Mouse (Mus musculus): ENCODE measurements around the gene Ank2.
"Not testable (repeated sequence)": the region's sequence is repeated elsewhere in the genome, so short reads cannot be mapped to it uniquely, and the experiment has no call there.

The Ank2 gene

GRCm38 (mm10) chr3:127480369-127480768 lies 18.8 kb downstream of the Ank2 start:
- DNase-seq, result not testable (repeated sequence)

- no peak for DNase-seq
Observed at GRCm38 (mm10) chr3:127474115-127474514, 25.0 kb downstream of the Ank2 start.

- DNase-seq, result no peak
Observed at GRCm38 (mm10) chr3:127469164-127469752, 29.9 kb downstream of the Ank2 start.

GRCm38 (mm10) chr3:127468569-127468968 lies 30.6 kb downstream of the Ank2 start:
- no peak for DNase-seq

- DNase-seq, result no peak
Observed at GRCm38 (mm10) chr3:127463816-127464480, 35.2 kb downstream of the Ank2 start.

- no peak for DNase-seq
Observed at GRCm38 (mm10) chr3:127463165-127463564, 36.0 kb downstream of the Ank2 start.

- DNase-seq, result no peak
Observed at GRCm38 (mm10) chr3:127462413-127462812, 36.7 kb downstream of the Ank2 start.

- DNase-seq, result no peak
Observed at GRCm38 (mm10) chr3:127460891-127461437, 38.2 kb downstream of the Ank2 start.

GRCm38 (mm10) chr3:127459858-127460257 lies 39.3 kb downstream of the Ank2 start:
- DNase-seq, result no peak

GRCm38 (mm10) chr3:127458925-127459324 lies 40.2 kb downstream of the Ank2 start:
- no peak for DNase-seq

- no peak for DNase-seq
Observed at GRCm38 (mm10) chr3:127458420-127458798, 40.7 kb downstream of the Ank2 start.

GRCm38 (mm10) chr3:127457761-127458419 lies 41.3 kb downstream of the Ank2 start:
- peak in 1 of 2 experiments; percentile 5 for DNase-seq

- DNase-seq, result peak in 1 of 2 experiments; percentile 39
Observed at GRCm38 (mm10) chr3:127453738-127454137, 45.4 kb downstream of the Ank2 start.

GRCm38 (mm10) chr3:127453254-127453653 lies 45.9 kb downstream of the Ank2 start:
- DNase-seq, result no peak

- DNase-seq, result no peak
Observed at GRCm38 (mm10) chr3:127452233-127452632, 46.9 kb downstream of the Ank2 start.

GRCm38 (mm10) chr3:127451741-127452140 lies 47.4 kb downstream of the Ank2 start:
- DNase-seq, result no peak

GRCm38 (mm10) chr3:127451070-127451469 lies 48.1 kb downstream of the Ank2 start:
- peak in 1 of 2 experiments; percentile 10 for DNase-seq

GRCm38 (mm10) chr3:127446173-127446572 lies 53.0 kb downstream of the Ank2 start:
- DNase-seq, result peak; percentile 43 to 52

GRCm38 (mm10) chr3:127433291-127433690 lies 65.9 kb downstream of the Ank2 start:
- no peak for DNase-seq

GRCm38 (mm10) chr3:127429866-127430265 lies 69.3 kb downstream of the Ank2 start:
- DNase-seq, result no peak

- DNase-seq, result no peak
Observed at GRCm38 (mm10) chr3:127428527-127428926, 70.6 kb downstream of the Ank2 start.

GRCm38 (mm10) chr3:127416950-127417349 lies 82.2 kb downstream of the Ank2 start:
- DNase-seq, result no peak

GRCm38 (mm10) chr3:127414438-127414837 lies 84.7 kb downstream of the Ank2 start:
- DNase-seq, result no peak
